Mouse (Mus musculus) lung, adult 2 months (tissue): Measurements from ENCODE around the gene Erp44.

Experiments used
- CTCF ChIP-seq: fragments of 200-500 bp; IDR thresholded peaks from 2 replicates; pipeline ENCODE4 v1.5.1; 2011; ENCODE audit warnings: mild to moderate bottlenecking, low read length, control low read depth; ENCODE audit not compliant: insufficient read depth
- POLR2A ChIP-seq: fragments of 200-500 bp; IDR thresholded peaks from 2 replicates; pipeline ENCODE4 v1.6.1; 2011; ENCODE audit warnings: low read depth, mild to moderate bottlenecking, control low read depth, low read length, borderline replicate concordance; ENCODE audit errors: extremely low read depth

GRCm38 (mm10) chr4:48226800-48227199, 52.6 kb downstream of the Erp44 start:
- TF ChIP-seq CTCF (no peak), POLR2A (no peak)
